Mouse (Mus musculus) embryonic facial prominence, embryonic 13.5 days (tissue): ENCODE results near the gene Rarb. TPM values are rescaled to one million over a fixed set of nuclear protein-coding genes. Genes with fewer than 3 reads are reported as not detected.

Experiments used
- ATAC-seq: fragments of 200-750 bp; cut with Nextera tagmentation; 2 replicates; pipeline ENCODE4 v1.8.0; 2017; ENCODE audit warnings: low read depth; ENCODE audit not compliant: insufficient number of reproducible peaks, insufficient read depth, low FRiP score, low TSS enrichment
- H3K27ac ChIP-seq: fragments of 300-500 bp; sonication (generic); 2 replicates; pipeline ENCODE4 v1.5.1; 2015; ENCODE audit warnings: moderate library complexity, mild to moderate bottlenecking, inconsistent platforms
- H3K27me3 ChIP-seq: fragments of 300-500 bp; sonication (generic); 2 replicates; pipeline ENCODE4 v1.6.1; 2015; ENCODE audit warnings: mild to moderate bottlenecking, inconsistent platforms
- H3K36me3 ChIP-seq: fragments of 300-500 bp; sonication (generic); 2 replicates; pipeline ENCODE4 v1.6.1; 2015; ENCODE audit warnings: mild to moderate bottlenecking, inconsistent platforms
- H3K4me1 ChIP-seq: fragments of 300-500 bp; sonication (generic); 2 replicates; pipeline ENCODE4 v1.6.1; 2015; ENCODE audit warnings: inconsistent platforms
- H3K4me2 ChIP-seq: fragments of 300-500 bp; sonication (generic); 2 replicates; pipeline ENCODE4 v1.6.1; 2015; ENCODE audit warnings: moderate library complexity, mild to moderate bottlenecking, inconsistent platforms
- H3K4me3 ChIP-seq: fragments of 300-500 bp; sonication (generic); 2 replicates; pipeline ENCODE4 v1.5.1; 2015; ENCODE audit warnings: mild to moderate bottlenecking, inconsistent platforms
- H3K9ac ChIP-seq: fragments of 300-500 bp; sonication (generic); 2 replicates; pipeline ENCODE4 v1.6.1; 2015; ENCODE audit warnings: mild to moderate bottlenecking, inconsistent platforms
- H3K9me3 ChIP-seq: fragments of 300-500 bp; sonication (generic); 2 replicates; pipeline ENCODE4 v1.6.1; 2016; ENCODE audit warnings: inconsistent platforms
- WGBS: fragments of 180-500 bp; shearing (Covaris S2); methylation state at CpG from one replicate; pipeline ENCODE4 v1.1.7; 2015; ENCODE audit warnings: mixed read lengths; 5-methylcytosine and 5-hydroxymethylcytosine counted together
- polyA plus RNA-seq: library from polyadenylated mRNA; unstranded; fragments of >200 nt; fragmentation: Nextera tagmentation; extraction: Ambion mirVana; gene quantifications from 2 replicates; pipeline ENCODE4 v1.2.1, GENCODE M21; 2015

Rarb gene
- polyA plus RNA-seq, 1 experiment from 2014 or later: 12.7 TPM

DNA sequence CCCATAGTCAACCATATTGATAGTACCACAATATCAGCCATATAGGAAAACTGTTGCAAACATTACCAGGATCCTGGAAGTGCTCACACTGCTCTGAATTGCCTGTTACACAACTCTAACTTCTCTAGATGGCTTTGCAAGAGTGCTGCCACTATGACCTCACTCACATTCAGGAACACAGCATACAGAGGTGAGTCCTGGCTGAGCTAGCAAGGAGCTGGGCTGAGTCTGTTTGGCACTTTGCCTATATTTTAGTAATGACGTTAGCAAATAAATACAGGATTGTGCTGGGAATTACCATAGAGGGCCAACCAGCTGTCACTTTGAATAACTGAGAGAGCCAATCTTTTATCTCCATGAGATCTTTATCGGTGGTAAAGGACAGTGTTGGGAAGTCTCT lies 86.9 kb downstream of the Rarb start:
- H3K9me3 ChIP-seq: no peaks in the 10 kb centered on the region
- 61% methylated on average over 2 of the region's 2 CpGs for WGBS
- ATAC-seq: no peak
- no peak overlapping the region for H3K9ac ChIP-seq
- no peak overlapping the region for H3K27ac ChIP-seq
- H3K4me1 ChIP-seq: peaks cover 16% of the 10 kb centered on the region
- no peak overlapping the region for H3K4me3 ChIP-seq
- H3K36me3 ChIP-seq: no peaks in the 10 kb centered on the region
- H3K27me3 ChIP-seq: no peaks in the 10 kb centered on the region
- H3K4me2 ChIP-seq: no peak overlapping the region

DNA sequence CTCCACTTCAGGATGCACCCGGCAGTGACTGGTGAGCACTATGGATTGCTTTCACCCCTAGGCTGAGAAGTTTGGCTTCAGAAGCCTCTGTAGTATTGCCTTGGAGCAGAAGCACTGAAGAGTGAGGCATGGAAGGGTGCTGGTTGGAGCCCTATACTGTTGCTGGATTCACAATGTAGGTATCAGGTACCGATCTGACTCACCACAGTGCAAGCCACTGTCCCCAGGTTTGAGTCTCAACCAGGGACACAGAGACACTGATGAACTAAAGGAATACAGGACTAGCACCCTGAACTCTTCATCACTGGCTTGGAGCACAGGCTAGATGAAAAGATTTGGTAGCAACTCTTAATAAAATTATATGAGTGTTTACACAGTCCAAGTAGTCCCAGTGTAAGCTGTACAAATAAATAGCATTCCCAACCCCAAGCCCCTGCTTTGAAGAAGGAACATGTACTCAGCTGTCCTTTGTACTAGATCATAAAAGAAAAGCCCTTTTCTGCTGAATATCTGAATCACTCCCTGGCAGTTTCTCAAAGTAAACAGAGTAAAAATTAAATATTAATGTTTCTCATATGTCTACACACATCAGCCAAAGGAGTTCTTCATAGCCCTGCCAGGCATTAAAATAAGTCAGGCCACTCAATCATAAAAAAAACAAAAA lies 90.6 kb downstream of the Rarb start:
- Histone ChIP-seq H3K4me2 (no peak overlapping the region), H3K9ac (no peak overlapping the region), H3K4me1 (0 out of 2 replicates have a peak, but pooled peaks cover 4% of the 10 kb centered on the region), H3K4me3 (no peak overlapping the region), H3K27ac (0 out of 2 replicates have a peak overlapping the region, but pooled peaks have one; percentile 16), H3K9me3 (no peaks in the 10 kb centered on the region), H3K36me3 (no peaks in the 10 kb centered on the region), H3K27me3 (no peaks in the 10 kb centered on the region)
- ATAC-seq: no peak
- 84% methylated on average over 2 of the region's 2 CpGs for WGBS

DNA sequence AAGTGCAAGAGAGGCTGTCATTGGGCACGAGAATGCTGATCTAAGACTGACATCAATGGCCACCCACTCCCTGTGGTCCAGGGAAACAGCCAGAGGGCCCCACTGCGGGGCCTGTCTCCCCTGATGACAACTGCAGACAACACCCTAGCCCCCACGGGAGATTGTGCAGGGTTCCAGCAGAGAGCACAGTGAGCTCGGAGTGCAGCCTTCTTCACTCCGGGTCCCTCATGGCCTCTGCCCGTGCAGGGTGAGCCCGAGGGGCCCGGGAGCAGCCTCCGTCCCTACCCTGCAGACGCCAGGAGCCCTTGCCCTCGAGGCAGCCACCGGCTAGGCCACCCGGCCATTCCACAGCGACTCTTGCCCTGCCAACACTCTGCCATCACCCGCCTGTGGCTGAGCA lies 95.0 kb downstream of the Rarb start:
- H3K27me3 ChIP-seq: no peaks in the 10 kb centered on the region
- no peak overlapping the region for H3K4me2 ChIP-seq
- 88% methylated on average over 15 of the region's 15 CpGs for WGBS
- H3K36me3 ChIP-seq: no peaks in the 10 kb centered on the region
- H3K4me3 ChIP-seq: no peak overlapping the region
- no peak overlapping the region for H3K27ac ChIP-seq
- H3K9me3 ChIP-seq: no peaks in the 10 kb centered on the region
- ATAC-seq: no peak
- H3K4me1 ChIP-seq: 0 out of 2 replicates have a peak, but pooled peaks cover 4% of the 10 kb centered on the region
- H3K9ac ChIP-seq: no peak overlapping the region

DNA sequence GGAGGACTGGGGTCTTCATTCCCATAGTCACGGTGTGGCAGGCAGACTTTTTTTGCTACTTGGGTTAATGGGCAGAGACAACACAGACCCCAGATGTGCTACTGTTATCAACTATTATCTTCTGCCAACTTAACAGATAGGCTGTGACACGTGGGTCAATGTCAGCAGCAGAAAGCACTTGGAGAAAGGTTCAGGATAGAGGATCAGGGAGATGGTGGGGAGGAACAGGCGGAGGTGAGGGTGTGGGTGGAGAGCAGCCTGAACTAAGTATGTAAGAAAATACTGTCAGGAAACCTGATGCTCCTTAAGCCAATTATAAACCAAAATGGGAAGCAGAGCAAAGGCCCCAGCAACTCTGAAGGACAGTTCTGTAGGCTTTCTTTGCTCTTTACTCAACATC lies 101.1 kb downstream of the Rarb start:
- Histone ChIP-seq H3K4me2 (no peak overlapping the region), H3K4me1 (peaks cover 6% of the 10 kb centered on the region), H3K27ac (no peak overlapping the region), H3K9me3 (no peaks in the 10 kb centered on the region), H3K9ac (no peak overlapping the region), H3K4me3 (no peak overlapping the region), H3K36me3 (no peaks in the 10 kb centered on the region), H3K27me3 (no peaks in the 10 kb centered on the region)
- WGBS: 56% methylated on average over 3 of the region's 3 CpGs
- ATAC-seq: no peak

DNA sequence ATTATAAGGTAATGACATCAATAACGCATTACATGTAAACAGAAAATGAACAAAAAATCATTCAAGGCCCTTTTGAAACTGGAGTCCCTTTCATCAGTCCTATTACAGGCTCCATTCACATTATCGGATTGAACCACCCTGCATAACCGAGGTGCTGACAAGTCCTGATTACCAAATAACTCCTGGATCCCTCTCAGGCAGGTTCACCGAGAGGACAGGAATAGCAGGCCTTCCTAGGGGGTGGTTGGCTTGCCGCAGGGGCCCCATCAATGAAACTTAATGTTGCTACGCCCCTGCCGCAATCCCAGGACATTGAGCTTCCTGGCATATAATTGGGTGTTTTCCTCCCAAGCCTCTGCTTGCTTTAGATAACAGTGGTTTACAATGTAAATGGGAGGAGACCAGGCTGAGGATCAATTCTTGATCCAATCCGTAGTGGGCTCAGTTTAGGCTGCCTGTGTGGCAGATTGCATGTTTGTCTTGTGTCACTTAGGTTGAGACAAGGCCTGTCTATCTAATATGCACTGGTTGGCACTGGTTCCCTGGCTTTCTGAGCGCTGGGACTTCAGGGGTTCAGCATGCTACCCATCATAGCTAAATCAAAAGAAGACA lies 104.5 kb downstream of the Rarb start:
- H3K36me3 ChIP-seq: no peaks in the 10 kb centered on the region
- no peak overlapping the region for H3K9ac ChIP-seq
- no peak overlapping the region for H3K27ac ChIP-seq
- no peak overlapping the region for H3K4me3 ChIP-seq
- no peaks in the 10 kb centered on the region for H3K27me3 ChIP-seq
- WGBS: 34% methylated on average over 9 of the region's 9 CpGs
- H3K4me2 ChIP-seq: no peak overlapping the region
- no peaks in the 10 kb centered on the region for H3K9me3 ChIP-seq
- no peak for ATAC-seq
- peaks cover 6% of the 10 kb centered on the region for H3K4me1 ChIP-seq

DNA sequence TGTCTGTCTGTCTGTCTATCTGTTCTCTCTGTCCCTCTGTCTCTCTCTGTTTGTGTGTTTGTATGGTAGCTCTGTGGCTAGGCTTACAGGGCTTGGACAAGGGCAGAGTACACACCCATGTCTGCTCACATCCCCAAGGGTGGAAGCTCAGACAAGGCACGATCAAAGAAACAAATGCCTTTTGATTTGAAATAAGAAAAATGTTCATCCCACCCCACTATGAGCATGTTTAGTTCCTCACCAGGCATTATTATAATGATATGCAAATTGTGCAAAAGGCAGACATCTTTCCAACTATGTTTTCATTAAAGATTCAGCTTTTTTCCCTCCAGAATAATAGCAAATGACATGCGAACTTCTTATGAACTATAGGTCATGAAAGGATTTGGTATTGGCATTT lies 105.2 kb downstream of the Rarb start:
- no peaks in the 10 kb centered on the region for H3K27me3 ChIP-seq
- WGBS: 58% methylated on average over 2 of the region's 2 CpGs
- H3K36me3 ChIP-seq: no peaks in the 10 kb centered on the region
- no peaks in the 10 kb centered on the region for H3K9me3 ChIP-seq
- no peak overlapping the region for H3K4me3 ChIP-seq
- no peak for ATAC-seq
- peaks cover 6% of the 10 kb centered on the region for H3K4me1 ChIP-seq
- H3K4me2 ChIP-seq: no peak overlapping the region
- no peak overlapping the region for H3K9ac ChIP-seq
- no peak overlapping the region for H3K27ac ChIP-seq

DNA sequence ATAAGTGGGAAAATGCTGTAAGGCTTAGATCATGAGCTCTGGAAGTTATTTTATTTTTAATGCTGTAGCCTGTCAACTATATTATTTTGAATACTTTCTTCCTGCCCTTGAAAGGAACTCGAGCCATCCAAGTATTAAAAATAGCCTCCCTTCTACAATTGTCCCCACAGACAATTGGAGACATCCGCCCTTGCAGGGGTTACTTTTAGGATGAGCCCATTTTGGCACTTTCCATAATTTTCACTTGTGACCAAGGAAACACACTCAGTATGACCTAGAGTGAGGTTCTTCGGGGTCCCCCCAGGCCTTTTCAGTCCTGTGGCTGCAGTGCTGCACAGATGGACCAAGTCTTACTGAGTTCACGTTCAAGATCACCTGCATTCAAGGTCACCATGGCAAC lies 119.7 kb downstream of the Rarb start:
- Histone ChIP-seq H3K27me3 (no peaks in the 10 kb centered on the region), H3K9me3 (no peaks in the 10 kb centered on the region), H3K4me3 (no peak overlapping the region), H3K4me1 (no peaks in the 10 kb centered on the region), H3K9ac (no peak overlapping the region), H3K4me2 (no peak overlapping the region), H3K27ac (no peak overlapping the region), H3K36me3 (no peaks in the 10 kb centered on the region)
- no peak for ATAC-seq
- WGBS: 76% methylated on average over 4 of the region's 4 CpGs

DNA sequence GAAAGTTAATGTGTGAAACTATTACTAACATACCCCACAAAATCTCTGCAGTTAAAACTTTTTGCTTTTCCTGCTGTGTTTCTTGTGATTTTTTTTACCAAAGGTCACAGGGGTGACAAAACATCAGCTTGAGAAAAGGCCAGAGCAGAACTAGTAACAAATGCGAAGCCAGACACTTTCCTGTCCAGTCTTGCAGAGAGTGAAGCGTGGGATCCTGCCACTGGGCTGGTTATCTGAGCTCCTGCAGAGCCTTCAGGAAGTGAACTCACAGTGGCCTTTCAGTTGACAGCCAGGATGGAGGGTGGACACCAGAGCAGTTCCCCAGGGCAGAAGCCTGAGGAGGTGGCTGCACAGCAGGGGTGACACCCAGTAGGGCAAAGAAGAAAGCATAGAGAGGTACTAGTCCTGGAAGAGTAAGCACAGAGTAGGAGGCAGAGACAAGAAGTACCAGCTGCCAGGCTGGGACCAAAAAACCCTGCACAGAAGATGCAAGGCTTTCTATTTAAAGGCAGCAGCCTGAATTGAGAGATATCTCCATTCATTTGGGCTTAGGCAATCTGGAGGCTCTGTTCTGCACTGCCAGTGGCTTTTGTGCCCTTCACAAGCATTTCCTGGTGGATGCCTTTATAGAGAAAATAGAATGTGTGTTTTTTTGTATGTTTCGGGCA lies 123.4 kb downstream of the Rarb start:
- Histone ChIP-seq H3K27me3 (no peaks in the 10 kb centered on the region), H3K27ac (no peak overlapping the region), H3K9ac (no peak overlapping the region), H3K4me2 (no peak overlapping the region), H3K4me3 (no peak overlapping the region), H3K4me1 (no peaks in the 10 kb centered on the region), H3K36me3 (no peaks in the 10 kb centered on the region), H3K9me3 (no peaks in the 10 kb centered on the region)
- 41% methylated on average over 3 of the region's 3 CpGs for WGBS
- ATAC-seq: no peak

DNA sequence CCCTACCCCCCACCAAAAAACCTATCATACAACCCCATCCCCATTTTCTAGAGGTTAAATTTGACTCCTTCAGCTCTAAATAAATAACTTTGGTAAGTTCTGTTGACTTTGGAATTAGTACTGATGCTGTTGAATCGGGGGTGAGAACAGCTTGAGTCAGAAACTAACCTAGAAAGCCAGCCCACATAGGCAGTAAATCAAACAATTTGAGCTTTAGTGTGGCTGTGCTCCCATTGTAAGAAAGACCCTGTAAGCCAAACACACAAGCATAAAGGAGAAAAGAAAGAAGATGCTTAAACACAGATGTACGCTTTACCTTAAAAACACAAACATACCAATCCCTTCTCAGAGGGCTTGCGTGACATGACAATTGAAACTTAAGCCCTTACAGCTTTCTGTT lies 140.6 kb downstream of the Rarb start:
- H3K4me3 ChIP-seq: no peak overlapping the region
- no peaks in the 10 kb centered on the region for H3K36me3 ChIP-seq
- H3K27ac ChIP-seq: no peak overlapping the region
- H3K9me3 ChIP-seq: no peaks in the 10 kb centered on the region
- WGBS: 49% methylated on average over 3 of the region's 3 CpGs
- no peak overlapping the region for H3K4me2 ChIP-seq
- no peaks in the 10 kb centered on the region for H3K4me1 ChIP-seq
- no peak overlapping the region for H3K9ac ChIP-seq
- no peak for ATAC-seq
- no peaks in the 10 kb centered on the region for H3K27me3 ChIP-seq

DNA sequence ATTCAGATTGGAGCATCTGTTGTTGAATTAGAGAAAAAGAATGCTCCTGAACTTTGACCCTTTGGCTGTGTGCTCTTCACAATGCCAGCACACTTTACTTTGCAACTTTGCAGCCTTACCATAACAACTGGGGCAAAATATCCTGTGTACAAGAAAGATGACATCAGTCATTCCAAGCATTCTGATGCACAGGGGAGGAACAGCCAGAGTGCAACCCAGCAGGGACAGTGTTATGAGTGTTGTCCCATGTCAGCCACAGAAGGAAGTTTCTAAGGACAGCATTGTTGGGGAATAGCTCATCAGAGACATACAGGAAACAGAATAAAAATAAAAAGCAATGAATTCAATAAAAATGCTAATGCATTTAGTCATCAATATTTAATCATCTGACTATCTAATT lies 141.9 kb downstream of the Rarb start:
- no peak for ATAC-seq
- Histone ChIP-seq H3K4me2 (no peak overlapping the region), H3K27ac (no peak overlapping the region), H3K27me3 (no peaks in the 10 kb centered on the region), H3K9ac (no peak overlapping the region), H3K4me3 (no peak overlapping the region), H3K4me1 (no peaks in the 10 kb centered on the region), H3K9me3 (no peaks in the 10 kb centered on the region), H3K36me3 (no peaks in the 10 kb centered on the region)

DNA sequence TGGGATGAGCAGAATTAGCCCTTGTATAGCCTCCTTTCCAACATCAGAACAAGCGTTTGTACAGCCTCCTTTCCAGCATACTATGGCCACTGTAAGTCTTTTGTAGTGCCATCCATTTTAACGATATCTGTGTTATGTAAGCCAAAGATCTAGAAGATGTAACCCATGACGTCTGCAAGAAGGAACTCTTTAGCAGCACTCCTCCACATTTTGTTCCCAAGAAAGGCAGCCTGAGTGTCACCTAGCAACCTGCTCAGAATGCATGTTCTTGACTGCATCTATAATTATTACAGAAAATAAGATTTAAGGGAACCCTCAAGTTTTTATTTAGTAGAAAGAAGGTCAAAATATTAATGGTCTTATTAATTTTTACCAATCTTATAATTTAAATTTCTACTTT lies 148.4 kb downstream of the Rarb start:
- ATAC-seq: no peak
- H3K4me3 ChIP-seq: no peak overlapping the region
- 81% methylated on average over 3 of the region's 3 CpGs for WGBS
- H3K4me2 ChIP-seq: no peak overlapping the region
- no peaks in the 10 kb centered on the region for H3K4me1 ChIP-seq
- no peaks in the 10 kb centered on the region for H3K9me3 ChIP-seq
- H3K36me3 ChIP-seq: no peaks in the 10 kb centered on the region
- H3K9ac ChIP-seq: no peak overlapping the region
- H3K27me3 ChIP-seq: no peaks in the 10 kb centered on the region
- no peak overlapping the region for H3K27ac ChIP-seq
